ENCODE assay signal across 11 mouse cellular contexts in the genomic region with DNA sequence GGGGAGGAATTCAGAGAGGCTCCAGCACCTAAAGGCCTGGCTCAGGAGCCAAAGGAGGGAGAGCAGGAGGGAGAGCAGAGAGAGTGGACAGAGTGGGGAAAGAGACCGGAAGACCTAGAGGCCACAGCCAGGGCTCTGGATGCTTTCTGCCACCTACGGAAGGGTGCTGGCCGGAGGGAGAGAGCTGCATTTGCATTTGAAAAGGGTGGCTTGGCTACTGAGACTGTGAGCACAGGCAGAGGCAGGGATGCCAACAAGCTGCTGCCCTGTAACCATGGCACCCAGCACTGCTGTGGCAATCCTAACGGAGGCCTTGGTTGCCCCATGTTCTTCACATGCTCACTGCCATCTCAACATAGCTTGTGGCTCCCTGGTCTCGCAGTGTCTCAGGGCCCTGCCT.
DNase-seq lines count a peak whose midpoint lies in the region; ATAC-seq and TF ChIP-seq lines count a peak whose summit lies in the region.
"Had no signal": no experiment of that assay in that cellular context is flagged by ENCODE, and none has a peak within 500 bp of the region (broad histone marks: within the 10 kb centered on the region; RNA-seq: fewer than 3 reads in every experiment).

No protein-coding gene starts in this region.

- peak overlapping the region; percentile 84 for H3K27ac ChIP-seq in hindbrain, embryonic 10.5 days
- H3K27ac ChIP-seq in midbrain, embryonic 16.5 days (ENCODE audit: low read length) = no peak overlapping the region
- no peak overlapping the region for H3K27ac ChIP-seq in limb, embryonic 10.5 days
- H3K27ac ChIP-seq in heart, adult 2 months = no peak overlapping the region

- no peaks in the 10 kb centered on the region for H3K36me3 ChIP-seq in hindbrain, embryonic 10.5 days
- 0 out of 2 replicates have a peak, but pooled peaks cover 2% of the 10 kb centered on the region for H3K36me3 ChIP-seq in midbrain, embryonic 16.5 days (ENCODE audit: control insufficient read depth, insufficient read depth, low read length)
- H3K36me3 ChIP-seq in limb, embryonic 10.5 days = no peaks in the 10 kb centered on the region
- H3K36me3 ChIP-seq in heart, adult 2 months (ENCODE audit: control insufficient read depth, insufficient read depth, low read length) = no peaks in the 10 kb centered on the region

- 19% methylated on average over 5 of the region's 5 CpGs for WGBS in hindbrain, embryonic 10.5 days
- WGBS in midbrain, embryonic 16.5 days = 14% methylated on average over 5 of the region's 5 CpGs
- 50% methylated on average over 5 of the region's 5 CpGs for WGBS in limb, embryonic 10.5 days
- 84% methylated on average over 5 of the region's 5 CpGs for WGBS in heart, adult 2 months

- peak; percentile 39 for DNase-seq in layer of hippocampus, adult 9-11 months
- no peak for DNase-seq in layer of hippocampus, adult 9-10 months (ENCODE audit: low spot score)
- DNase-seq in brain, embryonic 18.5 days (ENCODE audit: low read depth, low spot score) = peak; percentile 20
- peak; percentile 62 for DNase-seq in hindbrain, embryonic 10.5 days (ENCODE audit: low spot score)
- DNase-seq in limb, embryonic 10.5 days (ENCODE audit: low spot score) = no peak
- DNase-seq in heart, adult 2 months = no peak
- DNase-seq in ovary, adult 18-20 months (ENCODE audit: low spot score) = no peak
- DNase-seq: gastrocnemius, postnatal 10 days; heart, postnatal 36 days; thymus, postnatal 36 days had no signal

- no peak overlapping the region for H3K9ac ChIP-seq in midbrain, embryonic 16.5 days (ENCODE audit: low read depth, low read length)
- no peak overlapping the region for H3K9ac ChIP-seq in heart, adult 2 months (ENCODE audit: low read depth, low read length)

- no peaks in the 10 kb centered on the region for H3K27me3 ChIP-seq in hindbrain, embryonic 10.5 days (ENCODE audit: insufficient read depth, poor library complexity, severe bottlenecking)
- H3K27me3 ChIP-seq in midbrain, embryonic 16.5 days (ENCODE audit: control insufficient read depth, insufficient read depth, low read depth, low read length) = no peaks in the 10 kb centered on the region
- no peaks in the 10 kb centered on the region for H3K27me3 ChIP-seq in limb, embryonic 10.5 days (ENCODE audit: low read depth, poor library complexity, severe bottlenecking)
- H3K27me3 ChIP-seq in heart, adult 2 months (ENCODE audit: control insufficient read depth, insufficient read depth, low read length) = no peaks in the 10 kb centered on the region

- no peak for TF ChIP-seq EP300 in heart, adult 2 months (IDR thresholded peaks at IDR 0.05; ENCODE audit: insufficient read depth, low read depth, low read length)

- peaks cover 20% of the 10 kb centered on the region for H3K4me1 ChIP-seq in hindbrain, embryonic 10.5 days (replicated peaks)
- no peaks in the 10 kb centered on the region for H3K4me1 ChIP-seq in midbrain, embryonic 16.5 days (ENCODE audit: control insufficient read depth, insufficient read depth, low read length)
- H3K4me1 ChIP-seq in limb, embryonic 10.5 days = no peaks in the 10 kb centered on the region
- H3K4me1 ChIP-seq in heart, adult 2 months (ENCODE audit: control insufficient read depth, insufficient read depth, low read length) = peaks cover 2% of the 10 kb centered on the region; the same call in 1 of the 2 replicates

- peak; percentile 77 for ATAC-seq in midbrain, embryonic 16.5 days

- no peak overlapping the region for H3K4me3 ChIP-seq in hindbrain, embryonic 10.5 days
- H3K4me3 ChIP-seq in midbrain, embryonic 16.5 days (ENCODE audit: low read depth, low read length) = no peak overlapping the region
- no peak overlapping the region for H3K4me3 ChIP-seq in limb, embryonic 10.5 days
- no peak overlapping the region for H3K4me3 ChIP-seq in heart, adult 2 months

- TF ChIP-seq CTCF in heart, adult 2 months (IDR thresholded peaks at IDR 0.05) = no peak

- H3K9me3 ChIP-seq in hindbrain, embryonic 10.5 days = peaks cover 4% of the 10 kb centered on the region; the same call in 1 of the 2 replicates
- H3K9me3 ChIP-seq in midbrain, embryonic 16.5 days (replicated peaks; ENCODE audit: control insufficient read depth, low read length, poor library complexity, severe bottlenecking) = no peaks in the 10 kb centered on the region
- no peaks in the 10 kb centered on the region for H3K9me3 ChIP-seq in limb, embryonic 10.5 days (replicated peaks)

- H3K4me2 ChIP-seq in midbrain, embryonic 16.5 days (ENCODE audit: low read length) = no peak overlapping the region

- intact Hi-C loops in heart, adult 2 months (cut with DNase I) = no loop called here

- no peaks in the 10 kb centered on the region for H3K79me2 ChIP-seq in heart, adult 2 months (replicated peaks; ENCODE audit: control insufficient read depth, insufficient read depth, low read length)

- no peak for TF ChIP-seq POLR2A in heart, adult 2 months (IDR thresholded peaks at IDR 0.05; ENCODE audit: insufficient read depth, low read depth, low read length)

Comparison
In these comparisons a context has a peak if more than half of its experiments do, and no peak if none do; other contexts are left out.
1. DNase-seq: peak in layer of hippocampus, adult 9-11 months (single experiment), brain, embryonic 18.5 days (single experiment) and hindbrain, embryonic 10.5 days (single experiment); none in layer of hippocampus, adult 9-10 months (single experiment), limb, embryonic 10.5 days (single experiment), heart, adult 2 months (0 of 2) and ovary, adult 18-20 months (single experiment).